Mouse (Mus musculus) embryonic fibroblast, embryonic 13.5 days (primary cell): ENCODE results near the gene Fbxl21.

Experiments used
- CTCF ChIP-seq: IDR thresholded peaks from 2 replicates; pipeline ENCODE4 v1.5.1; 2011; ENCODE audit warnings: mild to moderate bottlenecking, control low read depth, low read length, moderate library complexity, borderline replicate concordance; ENCODE audit not compliant: insufficient read depth
- POLR2A ChIP-seq: IDR thresholded peaks from 2 replicates; pipeline ENCODE4 v1.6.1; 2011; ENCODE audit warnings: low read depth, mild to moderate bottlenecking, control low read depth, low read length, moderate library complexity

DNA sequence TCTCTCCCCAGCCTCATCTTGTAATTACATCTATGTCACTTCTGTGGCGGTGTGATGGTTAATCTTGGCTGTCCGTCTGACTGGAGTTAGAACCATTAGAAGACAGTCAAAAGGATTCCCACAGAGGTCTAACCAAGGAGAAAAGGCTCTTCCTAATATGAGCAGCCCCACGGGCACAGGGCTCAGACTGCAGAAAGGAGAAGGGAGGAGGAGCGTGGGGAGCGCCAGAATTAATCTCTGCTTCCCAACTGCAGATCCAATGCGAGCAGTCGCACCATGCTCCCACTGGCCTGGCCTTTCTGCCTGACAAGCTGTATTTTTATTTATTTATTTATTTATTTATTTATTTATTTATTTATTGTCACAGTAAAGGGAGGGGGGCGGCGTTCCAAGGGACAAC is 21.5 kb downstream of the Fbxl21 start:
- TF ChIP-seq CTCF (no peak), POLR2A (no peak)
